9 mouse cellular contexts compared by ENCODE assay signal in the genomic region with DNA sequence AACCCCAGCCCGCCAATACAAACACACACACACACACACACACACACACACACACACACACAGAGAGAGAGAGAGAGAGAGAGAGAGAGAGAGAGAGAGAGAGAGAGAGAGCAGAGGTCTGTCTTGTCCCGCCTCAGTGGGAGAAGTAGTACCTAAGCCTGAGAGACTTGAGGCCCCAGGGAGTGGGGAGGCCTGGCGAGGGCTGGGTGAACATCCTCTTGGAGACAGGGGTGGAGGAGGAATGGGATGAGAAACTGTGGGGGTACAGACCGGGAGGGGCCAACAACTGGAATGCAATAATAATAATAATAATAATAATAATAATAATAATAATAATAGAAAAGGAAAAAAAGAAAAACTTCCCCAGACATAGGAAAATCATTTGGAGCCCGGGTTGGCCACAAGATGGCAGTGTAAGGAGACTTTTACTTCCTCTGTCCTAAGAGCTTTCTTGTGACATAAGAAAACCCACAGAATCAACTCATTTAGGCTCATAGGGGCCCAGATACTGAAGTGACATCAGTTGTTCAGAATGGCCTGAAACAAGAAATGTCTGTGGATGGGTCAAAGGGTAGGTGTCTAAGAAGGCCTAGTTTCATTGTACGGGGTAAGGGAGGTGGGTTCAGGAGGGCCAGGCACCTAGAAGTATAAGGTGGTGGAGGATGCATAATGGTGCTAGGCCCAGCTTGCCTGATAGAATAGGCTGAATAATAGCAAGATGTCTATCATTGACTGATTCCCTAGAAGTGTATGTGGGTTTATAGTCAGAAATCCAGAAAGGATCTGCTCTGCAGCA. TPM values are rescaled to one million over a fixed set of nuclear protein-coding genes. Genes with fewer than 3 reads are reported as not detected.
DNase-seq lines count a peak whose midpoint lies in the region; ATAC-seq and TF ChIP-seq lines count a peak whose summit lies in the region.
"Had no signal": no experiment of that assay in that cellular context is flagged by ENCODE, and none has a peak within 500 bp of the region (broad histone marks: within the 10 kb centered on the region; RNA-seq: fewer than 3 reads in every experiment).

No protein-coding gene starts in this region.

- H3K4me2 ChIP-seq in hindbrain, postnatal 0 days (ENCODE audit: low read depth, low read length): no peak overlapping the region
- H3K4me2 ChIP-seq: heart, embryonic 13.5 days had no signal

- no peak overlapping the region for H3K27ac ChIP-seq in hindbrain, postnatal 0 days
- H3K27ac ChIP-seq: heart, embryonic 13.5 days had no signal

- peak; percentile 45; the same call in 1 of the 2 replicates for ATAC-seq in hindbrain, postnatal 0 days

- H3K9me3 ChIP-seq in hindbrain, postnatal 0 days (ENCODE audit: low read length): no peaks in the 10 kb centered on the region
- H3K9me3 ChIP-seq: heart, embryonic 13.5 days had no signal

- no peaks in the 10 kb centered on the region for H3K36me3 ChIP-seq in hindbrain, postnatal 0 days (ENCODE audit: insufficient read depth, low read length)
- H3K36me3 ChIP-seq: heart, embryonic 13.5 days had no signal

- no peak overlapping the region for H3K9ac ChIP-seq in hindbrain, postnatal 0 days (replicated peaks; ENCODE audit: low read length)
- H3K9ac ChIP-seq: heart, embryonic 13.5 days had no signal

- H3K4me3 ChIP-seq in hindbrain, postnatal 0 days (ENCODE audit: low read length): no peak overlapping the region
- H3K4me3 ChIP-seq: heart, embryonic 13.5 days had no signal

- no peaks in the 10 kb centered on the region for H3K4me1 ChIP-seq in hindbrain, postnatal 0 days (ENCODE audit: insufficient read depth, low read length)

- TF ChIP-seq CTCF in hindbrain, postnatal 0 days (IDR thresholded peaks at IDR 0.05; ENCODE audit: low read depth): peak; percentile 61

- WGBS in hindbrain, postnatal 0 days: 56% methylated on average over 6 of the region's 6 CpGs

- DNase-seq in gastrocnemius, postnatal 10 days: peak; percentile 25
- DNase-seq in gastrocnemius, postnatal 25 days: no peak
- DNase-seq in right cerebral cortex, adult 2 months (ENCODE audit: low spot score in 2 of 2): peak; percentile 34 to 37
- no peak for DNase-seq in right cerebral cortex, postnatal 25 days
- DNase-seq in c-Kit-positive CD71-negative TER-119-negative erythroid progenitor cells, embryonic 14.5 days (ENCODE audit: low read depth): peak; percentile 42
- DNase-seq in hindbrain, postnatal 0 days (ENCODE audit: low spot score): peak; percentile 56
- DNase-seq in mesoderm, embryonic 11.5 days (ENCODE audit: low read depth, low spot score): peak; percentile 39
- no peak for DNase-seq in urinary bladder, adult 2 months (ENCODE audit: low spot score)

- no peaks in the 10 kb centered on the region for H3K27me3 ChIP-seq in hindbrain, postnatal 0 days (ENCODE audit: insufficient read depth, low read length)
- H3K27me3 ChIP-seq: heart, embryonic 13.5 days had no signal

RNA-seq across cellular contexts. Expression of a gene that starts 8.9 kb away (rescaled TPM):
- 1 to 10 TPM; 1.0 to 1.2 TPM for total RNA-seq in gastrocnemius, postnatal 10 days (2021)
- 1 to 10 TPM; 1.5 to 2.2 TPM for total RNA-seq in gastrocnemius, postnatal 25 days (2021)
- total RNA-seq in hindbrain, postnatal 0 days (2014; rRNA removed): 20.1 and 20.9 TPM in 2 replicates
- polyA plus RNA-seq in hindbrain, postnatal 0 days (2015; fragmentation: Nextera tagmentation; extraction: Ambion mirVana): 24.9 and 26.4 TPM in 2 replicates
- 246 and 252 TPM in 2 replicates for polyA plus RNA-seq in urinary bladder, adult 2 months (2012; rRNA removed)

RNA-seq across cellular contexts. Expression of a gene that starts 49.3 kb away (rescaled TPM):
- total RNA-seq in gastrocnemius, postnatal 10 days (2021): not detected
- total RNA-seq in gastrocnemius, postnatal 25 days (2021): not detected
- total RNA-seq in hindbrain, postnatal 0 days (2014; rRNA removed): not detected in 2 replicates
- 0.15 and 0.29 TPM in 2 replicates for polyA plus RNA-seq in hindbrain, postnatal 0 days (2015; fragmentation: Nextera tagmentation; extraction: Ambion mirVana)
- polyA plus RNA-seq in urinary bladder, adult 2 months (2012; rRNA removed): not detected in 2 replicates
- polyA plus RNA-seq: heart, embryonic 13.5 days had no signal

Comparison
In these comparisons a context has a peak if more than half of its experiments do, and no peak if none do; other contexts are left out.
1. DNase-seq: peak in gastrocnemius, postnatal 10 days (single experiment), right cerebral cortex, adult 2 months (2 of 2), c-Kit-positive CD71-negative TER-119-negative erythroid progenitor cells, embryonic 14.5 days (single experiment), hindbrain, postnatal 0 days (single experiment) and mesoderm, embryonic 11.5 days (single experiment); none in gastrocnemius, postnatal 25 days (single experiment), right cerebral cortex, postnatal 25 days (single experiment) and urinary bladder, adult 2 months (single experiment).